Mouse (Mus musculus): ENCODE measurements at regions not wholly inside any gene's neighbourhood (a gene's known extent, or its start where the extent isn't known, plus 50 kb on each side); places are given as distances from the start of the nearest gene placed in this dataset.

- DNase-seq (ENCODE audit: low spot score in 2 of 2) = no peak
Measured at GRCm38 (mm10) chr1:151119566-151119965, 62.8 kb upstream of the Gm47985 start.

DNA sequence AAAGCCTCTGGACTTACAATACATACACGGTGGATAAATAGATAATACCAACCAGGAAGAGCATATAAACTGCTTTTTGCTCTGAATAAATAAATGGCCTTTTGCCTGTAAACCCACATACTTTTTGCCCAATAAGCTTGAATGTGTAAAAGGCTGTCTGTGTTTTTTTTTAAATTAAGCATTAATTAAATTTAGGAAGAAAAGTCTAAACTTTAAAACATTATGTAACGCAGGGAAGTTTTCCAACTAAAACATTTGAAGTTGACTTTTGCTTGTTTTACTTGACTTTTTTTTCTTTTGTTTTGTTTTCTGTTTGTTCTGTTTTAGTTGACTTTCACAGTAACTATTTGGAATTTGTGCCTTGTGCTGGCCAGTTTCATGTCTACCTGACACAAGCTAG lies 60.7 kb upstream of the Gm47985 start:
- no peak for DNase-seq (ENCODE audit: low spot score in 2 of 2)

DNA sequence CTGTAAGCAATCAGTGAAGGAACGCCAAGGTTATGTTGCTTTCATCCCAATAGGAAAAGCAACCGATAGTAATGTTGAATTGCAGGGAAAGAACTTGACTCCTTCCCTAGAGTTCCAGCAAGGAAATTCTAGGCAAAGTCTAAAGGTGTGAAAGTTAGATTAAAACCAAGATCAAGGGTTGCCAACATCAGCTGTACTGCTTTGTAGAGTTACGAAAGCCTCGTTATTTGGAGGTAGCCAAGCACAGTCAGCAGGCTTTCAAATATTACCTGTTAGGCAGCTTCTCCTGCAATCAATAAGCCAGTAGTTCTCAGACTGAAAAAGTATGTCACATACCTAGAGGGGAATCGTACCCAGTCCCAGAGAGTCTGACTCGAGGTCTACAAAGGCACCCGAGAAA lies 58.4 kb upstream of the Gm47985 start:
- no peak for DNase-seq (ENCODE audit: low spot score in 2 of 2)

DNA sequence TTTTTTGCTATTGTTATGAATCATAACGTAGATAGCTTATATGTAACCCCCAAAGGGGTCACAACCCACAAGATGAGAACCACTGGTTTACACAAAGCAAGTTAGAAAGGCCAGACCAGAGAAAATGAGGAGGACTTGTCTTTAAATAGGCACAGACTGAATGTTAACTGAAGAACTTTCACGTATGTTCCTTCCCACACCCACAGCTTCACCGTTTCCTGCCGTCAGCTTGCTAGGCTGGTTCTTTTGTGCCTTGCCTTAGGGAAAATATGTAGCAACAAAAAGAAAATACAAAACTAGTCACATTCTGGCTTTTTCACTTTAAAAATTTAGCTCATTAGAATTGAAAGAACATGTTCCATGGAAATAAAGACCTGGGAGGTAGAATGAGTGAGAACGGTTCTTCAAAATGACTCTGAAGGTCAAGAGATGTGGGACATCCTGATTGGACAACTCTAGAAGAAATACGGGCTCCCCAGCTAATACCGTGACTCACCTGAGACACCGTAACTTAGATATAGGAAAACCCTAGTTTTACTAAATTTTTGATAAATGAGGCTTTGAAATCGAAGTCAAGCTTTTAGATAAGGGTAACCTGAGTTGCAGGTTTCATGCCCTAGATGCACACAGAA lies 57.2 kb upstream of the Gm47985 start:
- DNase-seq (ENCODE audit: low spot score in 2 of 2) = no peak

DNA sequence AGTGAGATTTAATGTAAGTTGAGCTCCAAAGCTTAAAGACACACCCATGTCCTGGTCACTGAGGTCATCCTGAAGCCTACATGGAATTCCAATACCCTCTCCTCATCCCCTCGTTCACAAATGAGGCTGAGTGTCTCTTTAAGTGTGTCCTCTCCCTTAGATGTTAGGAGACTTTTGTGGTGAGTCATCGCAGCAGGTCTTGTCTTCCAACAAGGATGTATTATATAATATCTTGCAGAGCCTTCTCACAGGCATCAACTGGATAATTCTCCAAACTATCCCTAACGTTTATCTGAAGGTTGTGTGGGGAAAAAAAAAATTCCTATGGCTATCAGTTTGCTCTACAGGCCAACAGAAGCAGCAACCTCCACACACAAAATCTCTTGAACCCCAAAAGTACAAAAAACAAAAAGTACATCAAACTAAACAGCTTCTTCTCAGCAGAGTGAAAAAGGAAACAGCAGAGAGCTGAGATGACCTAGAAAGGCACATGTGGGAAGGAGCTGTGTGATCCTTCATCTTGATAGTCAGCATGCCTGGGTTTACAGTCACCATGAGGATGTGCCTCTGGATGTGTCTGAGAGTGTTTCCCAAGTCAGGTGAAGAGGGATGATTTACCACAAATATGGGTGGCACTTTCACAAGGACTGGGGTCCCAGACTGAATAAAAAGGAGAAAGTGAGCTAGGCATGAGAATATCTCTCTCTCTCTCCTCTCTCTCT lies 56.4 kb upstream of the Gm47985 start:
- DNase-seq (ENCODE audit: low spot score in 2 of 2) = no peak

GRCm38 (mm10) chr1:151126756-151127155 lies 55.6 kb upstream of the Gm47985 start:
- no peak for DNase-seq (ENCODE audit: low spot score in 2 of 2)

GRCm38 (mm10) chr1:151128005-151128404 lies 54.3 kb upstream of the Gm47985 start:
- no peak for DNase-seq (ENCODE audit: low spot score in 2 of 2)

DNA sequence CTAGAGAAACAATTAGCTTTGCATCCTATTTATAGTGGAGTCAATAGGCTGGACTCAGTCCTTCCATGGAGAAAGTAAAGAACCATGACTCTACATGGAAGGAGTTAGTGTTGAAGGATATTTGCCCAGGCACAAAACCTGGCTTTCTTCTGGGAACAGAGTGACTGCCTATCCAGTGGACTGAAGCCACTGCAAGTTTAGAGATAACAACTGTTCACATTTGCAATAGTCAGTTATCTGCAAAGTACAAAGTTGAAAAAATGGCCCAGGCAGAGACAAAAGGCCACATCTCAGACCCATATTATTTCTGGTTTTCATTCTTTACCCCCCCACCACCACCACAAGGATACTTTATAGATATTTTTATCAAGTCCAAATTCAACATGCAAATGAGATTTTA lies 53.4 kb upstream of the Gm47985 start:
- no peak for DNase-seq (ENCODE audit: low spot score in 2 of 2)

DNA sequence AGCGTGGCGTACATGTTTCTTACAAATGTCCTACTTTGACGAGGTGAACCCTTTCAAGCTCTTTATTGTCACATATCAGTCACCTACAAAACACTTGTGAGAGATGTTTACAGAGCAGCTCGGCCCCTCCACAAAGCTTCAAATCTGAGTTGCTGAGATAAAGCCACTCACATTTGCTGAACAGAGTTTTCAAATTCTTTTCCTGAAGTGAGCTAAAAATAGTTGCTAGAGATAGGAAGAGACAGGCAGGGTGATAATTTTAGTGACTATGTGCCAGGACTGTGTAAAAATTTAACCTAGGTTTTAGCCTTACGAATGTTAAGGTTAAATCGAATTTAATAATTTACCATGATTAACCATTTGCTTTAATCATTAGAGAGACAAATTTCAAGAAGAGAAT lies 52.3 kb upstream of the Gm47985 start:
- DNase-seq (ENCODE audit: low spot score in 2 of 2) = no peak

DNA sequence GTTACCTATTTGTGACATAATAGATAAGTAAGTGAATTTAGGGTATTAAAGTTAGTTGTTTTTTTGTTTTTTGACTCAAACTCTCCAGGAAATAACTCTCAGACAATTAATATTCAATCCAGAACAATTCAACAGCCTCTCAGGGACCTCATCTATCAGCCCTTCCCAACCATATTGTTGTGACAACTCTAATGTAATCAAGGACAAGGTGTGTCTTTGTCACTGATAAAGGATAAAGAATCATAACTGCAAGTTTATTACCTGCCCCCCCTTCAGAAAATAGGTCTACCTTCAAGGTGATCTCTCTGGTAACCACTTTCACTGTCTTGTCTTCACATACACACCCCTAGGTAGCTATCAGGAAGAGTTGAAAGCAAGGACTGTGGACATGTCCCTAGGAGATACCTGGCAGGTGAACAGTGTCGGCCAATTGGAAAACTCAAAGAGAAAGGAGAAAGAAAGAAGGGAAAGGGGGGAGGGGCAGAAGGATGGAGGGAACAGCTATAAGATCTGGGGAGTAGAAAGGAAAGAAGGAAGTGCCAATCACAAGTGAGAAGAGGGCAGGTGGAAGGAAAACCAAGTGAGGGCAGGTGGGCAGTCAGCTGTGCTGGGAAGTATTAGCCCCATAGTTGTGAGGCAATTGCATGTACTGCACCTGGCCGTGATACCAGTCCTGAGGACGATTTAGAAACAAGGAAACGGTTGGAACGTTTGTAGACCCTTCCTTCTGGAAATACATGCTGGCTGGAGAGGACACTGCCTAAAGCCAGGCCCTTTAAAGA lies 51.3 kb upstream of the Gm47985 start:
- no peak for DNase-seq (ENCODE audit: low spot score in 2 of 2)

DNA sequence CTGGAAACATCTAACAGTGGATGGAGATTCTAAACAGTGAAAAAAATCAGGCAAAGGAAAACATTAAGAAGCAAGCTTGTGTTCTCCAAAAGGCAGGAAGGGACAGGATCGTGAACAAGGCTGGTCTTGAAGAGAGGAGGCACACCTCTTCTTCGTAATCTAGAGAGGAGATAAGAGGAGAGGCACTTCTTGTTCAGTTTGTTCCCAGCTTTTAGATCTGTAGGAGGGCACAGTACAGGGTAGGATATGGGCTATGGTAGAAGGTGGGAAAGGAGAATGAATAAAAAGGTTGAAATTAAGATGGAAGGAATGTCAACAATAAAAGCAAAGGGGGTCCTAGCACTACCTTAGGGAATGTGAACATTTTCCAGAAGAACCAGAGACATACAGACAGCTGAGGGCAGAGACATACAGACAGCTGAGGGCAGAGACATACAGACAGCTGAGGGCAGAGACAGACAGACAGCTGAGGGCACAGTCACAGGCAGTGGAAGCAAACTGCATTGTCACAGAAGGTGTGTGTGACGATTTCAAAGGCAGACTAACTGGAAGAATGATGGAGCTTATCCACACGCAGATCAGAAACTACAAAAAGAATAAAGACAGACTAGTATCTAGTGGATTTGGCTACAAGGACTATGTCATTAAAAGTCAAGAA lies 50.6 kb upstream of the Gm47985 start:
- no peak for DNase-seq (ENCODE audit: low spot score in 2 of 2)
